Mouse (Mus musculus): ENCODE data around the gene Bcl2l14. TPM values are rescaled to one million over a fixed set of nuclear protein-coding genes. Genes with fewer than 3 reads are reported as not detected.

The Bcl2l14 gene
- 0.36 to 1.1 TPM (median 0.58 TPM) in 4 replicates for total RNA-seq (2023)

DNA sequence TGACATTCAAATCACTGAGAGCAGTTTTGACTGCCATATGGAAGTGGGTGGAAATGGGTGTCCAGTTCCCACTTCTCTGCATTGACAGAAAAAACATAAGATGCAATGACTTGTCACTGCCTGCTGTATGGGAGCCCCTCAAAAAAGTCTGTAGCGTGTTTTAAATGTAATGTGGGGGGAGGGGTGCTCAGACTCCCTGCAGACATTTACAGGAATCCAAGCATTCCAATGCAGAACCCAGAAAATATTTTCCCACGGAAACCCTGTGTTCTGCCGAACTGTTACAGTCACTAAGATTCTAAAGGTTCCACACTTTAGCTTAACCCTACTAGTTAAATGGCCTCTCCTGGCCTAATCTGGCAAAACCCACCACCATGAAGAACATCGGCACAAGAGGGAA is at the start of gene Bcl2l14:
Bcl2l14 (plus strand) TSS at position 301 of the 400 bp plus-strand sequence.

Other genes with a start within 250 kb of the Bcl2l14 start
- 40.4 to 45.5 TPM (median 42.7 TPM) in 4 replicates for gene Lrp6, start 170.6 kb downstream of the Bcl2l14 start, total RNA-seq (2023)
- 0.23 to 0.33 TPM in 2 of 4 replicates, not detected in the others for gene Mansc1, start 236.2 kb downstream of the Bcl2l14 start, total RNA-seq (2023)
- gene Borcs5, start 243.2 kb downstream of the Bcl2l14 start, total RNA-seq (2023) = 9.5 to 14.5 TPM (median 11.8 TPM) in 4 replicates